Mouse (Mus musculus) midbrain, embryonic 11.5 days (tissue): Measurements from ENCODE around the gene Apon. TPM values are rescaled to one million over a fixed set of nuclear protein-coding genes. Genes with fewer than 3 reads are reported as not detected.
A peak's percentile ranks its signal among the peaks of the same experiment; 100 is the strongest.
"Not testable (repeated sequence)": the region's sequence is repeated elsewhere in the genome, so short reads cannot be mapped to it uniquely, and the experiment has no call there.

ENCODE experiments used
- ATAC-seq: fragments of 200-750 bp; cut with Nextera tagmentation; 2 replicates; pipeline ENCODE4 v1.8.0; 2017; ENCODE audit warnings: moderate TSS enrichment, moderate library complexity; ENCODE audit not compliant: low FRiP score
- DNase-seq: peaks from one replicate; pipeline ENCODE4 v3.0.0; 2015; ENCODE audit warnings: low spot score; ENCODE audit errors: missing footprints
- H3K27ac ChIP-seq: fragments of 300-500 bp; sonication (generic); 2 replicates; pipeline ENCODE4 v1.5.1; 2014; ENCODE audit warnings: low read depth, low read length
- H3K27me3 ChIP-seq: fragments of 300-500 bp; sonication (generic); 2 replicates; pipeline ENCODE4 v1.6.1; 2014; ENCODE audit warnings: mild to moderate bottlenecking, low read length, moderate library complexity, mixed read lengths; ENCODE audit not compliant: control insufficient read depth, insufficient read depth
- H3K36me3 ChIP-seq: fragments of 300-500 bp; sonication (generic); 2 replicates; pipeline ENCODE4 v1.6.1; 2014; ENCODE audit warnings: mild to moderate bottlenecking, low read length, moderate library complexity, mixed read lengths; ENCODE audit not compliant: control insufficient read depth, insufficient read depth
- H3K4me1 ChIP-seq: fragments of 300-500 bp; sonication (generic); 2 replicates; pipeline ENCODE4 v1.6.1; 2014; ENCODE audit warnings: low read length; ENCODE audit not compliant: control insufficient read depth, insufficient read depth
- H3K4me2 ChIP-seq: fragments of 300-500 bp; sonication (generic); 2 replicates; pipeline ENCODE4 v1.6.1; 2014; ENCODE audit warnings: mild to moderate bottlenecking, moderate library complexity
- H3K4me3 ChIP-seq: fragments of 300-500 bp; sonication (generic); 2 replicates; pipeline ENCODE4 v1.5.1; 2014; ENCODE audit warnings: low read depth, low read length
- H3K9ac ChIP-seq: fragments of 300-500 bp; sonication (generic); 2 replicates; pipeline ENCODE4 v1.6.1; 2014; ENCODE audit warnings: low read length
- H3K9me3 ChIP-seq: fragments of 300-500 bp; sonication (generic); 2 replicates; pipeline ENCODE4 v1.6.1; 2016; ENCODE audit warnings: low read length; ENCODE audit not compliant: control insufficient read depth
- WGBS: fragments of 180-500 bp; shearing (Covaris S2); extraction: QIAGEN DNeasy Blood & Tissue Kit; methylation state at CpG from one replicate; pipeline ENCODE4 v1.1.7; 2014; 5-methylcytosine and 5-hydroxymethylcytosine counted together
- polyA plus RNA-seq: library from polyadenylated mRNA; unstranded; fragments of >200 nt; fragmentation: Nextera tagmentation; extraction: Ambion mirVana; gene quantifications from 2 replicates; pipeline ENCODE4 v1.2.1, GENCODE M21; 2014

Apon gene
- polyA plus RNA-seq, 1 experiment from 2014 or later, result 0.22 TPM

DNA sequence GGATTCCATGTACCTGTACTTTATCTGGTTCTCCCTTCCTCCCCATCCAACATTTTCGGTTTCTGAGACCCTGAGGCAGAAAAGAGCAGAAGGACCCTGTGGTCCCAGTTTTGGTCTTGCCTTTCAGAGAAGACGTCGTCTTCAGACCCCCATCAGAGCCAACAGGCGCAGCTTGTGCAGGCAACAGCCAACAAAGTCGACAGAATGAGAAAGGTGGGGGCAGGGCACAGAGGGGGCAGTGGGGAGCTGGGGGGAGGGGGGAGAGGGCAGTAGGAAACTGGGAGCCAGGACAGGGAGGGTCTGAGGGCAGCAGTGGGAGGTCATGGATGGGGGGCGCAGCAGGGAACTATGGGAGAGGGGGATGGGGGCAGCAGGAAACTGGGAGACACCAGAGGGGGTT lies 24.3 kb downstream of the Apon start:
- no peak overlapping the region for H3K9ac ChIP-seq
- H3K27me3 ChIP-seq, result no peaks in the 10 kb centered on the region
- no peak for DNase-seq
- no peak overlapping the region for H3K4me3 ChIP-seq
- WGBS, result 60% methylated on average over 6 of the region's 6 CpGs
- H3K27ac ChIP-seq, result no peak overlapping the region
- H3K4me1 ChIP-seq, result no peaks in the 10 kb centered on the region
- ATAC-seq, result no peak
- no peak overlapping the region for H3K4me2 ChIP-seq
- H3K9me3 ChIP-seq, result no peaks in the 10 kb centered on the region
- peaks cover 5% of the 10 kb centered on the region; the same call in 1 of the 2 replicates for H3K36me3 ChIP-seq

DNA sequence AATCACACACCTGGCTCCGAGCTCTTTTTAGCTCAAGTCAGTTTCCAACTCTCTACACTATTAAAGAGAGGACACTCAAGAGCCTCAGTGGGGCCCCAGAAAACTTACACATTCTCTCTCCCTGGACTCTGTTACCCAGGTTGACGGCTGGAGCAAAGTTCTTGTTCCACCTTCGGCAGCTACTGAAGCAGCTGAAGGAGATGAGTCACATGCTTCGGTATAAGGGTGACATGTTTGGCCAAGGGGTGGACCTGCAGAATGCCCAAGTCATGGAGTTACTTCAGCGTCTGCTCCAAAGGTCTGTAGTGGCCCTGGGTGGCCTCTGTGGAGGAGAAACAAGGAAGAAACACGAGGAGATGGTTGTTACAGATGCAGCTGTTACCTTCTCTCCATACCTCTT lies 27.0 kb downstream of the Apon start:
- no peak overlapping the region for H3K27ac ChIP-seq
- no peaks in the 10 kb centered on the region for H3K4me1 ChIP-seq
- H3K27me3 ChIP-seq, result no peaks in the 10 kb centered on the region
- H3K9ac ChIP-seq, result no peak overlapping the region
- DNase-seq, result no peak
- no peak overlapping the region for H3K4me3 ChIP-seq
- 87% methylated on average over 6 of the region's 6 CpGs for WGBS
- no peak for ATAC-seq
- peaks cover 11% of the 10 kb centered on the region; the same call in 1 of the 2 replicates for H3K36me3 ChIP-seq
- H3K9me3 ChIP-seq, result no peaks in the 10 kb centered on the region
- H3K4me2 ChIP-seq, result no peak overlapping the region

DNA sequence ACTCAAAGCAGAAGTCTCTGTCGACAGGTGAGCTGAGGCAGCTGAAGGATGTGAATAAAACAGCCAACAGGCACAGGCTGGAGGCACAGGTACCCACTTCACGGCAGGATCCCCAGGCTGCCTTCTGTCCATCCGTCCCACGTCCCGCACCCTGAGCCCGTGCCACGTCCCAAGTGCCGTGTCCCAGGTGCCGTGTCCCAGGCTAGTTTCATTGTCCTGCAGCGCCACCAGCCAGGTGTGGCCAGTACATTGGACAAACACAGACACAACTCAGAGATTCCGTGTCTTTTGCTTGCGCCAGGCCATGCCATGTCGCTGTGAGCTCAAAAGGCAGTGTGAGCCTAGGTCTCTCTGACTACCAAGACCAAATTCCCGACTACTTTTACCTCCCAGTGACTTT lies 27.8 kb downstream of the Apon start:
- DNase-seq, result no peak
- peaks cover 14% of the 10 kb centered on the region; the same call in 1 of the 2 replicates for H3K36me3 ChIP-seq
- H3K4me1 ChIP-seq, result no peaks in the 10 kb centered on the region
- H3K4me3 ChIP-seq, result no peak overlapping the region
- 92% methylated on average over 14 of the region's 14 CpGs for WGBS
- no peaks in the 10 kb centered on the region for H3K9me3 ChIP-seq
- no peak for ATAC-seq
- no peak overlapping the region for H3K9ac ChIP-seq
- H3K27ac ChIP-seq, result no peak overlapping the region
- H3K27me3 ChIP-seq, result no peaks in the 10 kb centered on the region
- H3K4me2 ChIP-seq, result no peak overlapping the region

DNA sequence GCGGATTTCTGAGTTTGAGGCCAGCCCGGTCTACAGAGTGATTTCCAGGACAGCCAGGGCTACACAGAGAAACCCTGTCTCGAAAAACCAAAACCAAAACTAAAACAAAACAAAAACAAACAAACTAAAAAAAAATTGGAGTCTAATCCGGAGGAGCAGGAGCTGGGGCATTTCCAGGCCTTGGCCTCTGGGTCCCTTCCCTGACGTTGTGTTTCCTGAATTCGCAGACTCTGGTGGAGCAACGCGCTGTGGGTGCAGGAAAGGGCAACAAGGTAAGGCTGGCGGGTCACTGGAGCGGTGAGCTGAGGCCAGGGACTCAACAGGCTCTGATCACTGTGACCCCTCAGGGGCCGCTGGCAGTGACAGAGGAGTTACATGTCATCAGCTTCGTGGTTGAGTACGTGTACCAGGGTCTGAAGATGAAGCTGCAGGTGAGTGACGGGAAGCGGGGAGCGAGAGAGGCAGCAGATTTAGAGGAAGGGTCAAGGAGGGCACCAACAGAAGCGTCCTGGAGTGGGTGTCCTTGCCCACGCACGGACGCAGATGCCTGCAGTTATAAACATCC lies 29.1 kb downstream of the Apon start:
- Histone ChIP-seq H3K27me3 (no peaks in the 10 kb centered on the region), H3K27ac (no peak overlapping the region), H3K4me3 (no peak overlapping the region), H3K36me3 (peaks cover 14% of the 10 kb centered on the region; the same call in 1 of the 2 replicates), H3K4me1 (no peaks in the 10 kb centered on the region), H3K9me3 (no peaks in the 10 kb centered on the region), H3K9ac (no peak overlapping the region), H3K4me2 (no peak overlapping the region)
- DNase-seq (no peak), ATAC-seq (no peak)
- 94% methylated on average over 20 of the region's 20 CpGs for WGBS

DNA sequence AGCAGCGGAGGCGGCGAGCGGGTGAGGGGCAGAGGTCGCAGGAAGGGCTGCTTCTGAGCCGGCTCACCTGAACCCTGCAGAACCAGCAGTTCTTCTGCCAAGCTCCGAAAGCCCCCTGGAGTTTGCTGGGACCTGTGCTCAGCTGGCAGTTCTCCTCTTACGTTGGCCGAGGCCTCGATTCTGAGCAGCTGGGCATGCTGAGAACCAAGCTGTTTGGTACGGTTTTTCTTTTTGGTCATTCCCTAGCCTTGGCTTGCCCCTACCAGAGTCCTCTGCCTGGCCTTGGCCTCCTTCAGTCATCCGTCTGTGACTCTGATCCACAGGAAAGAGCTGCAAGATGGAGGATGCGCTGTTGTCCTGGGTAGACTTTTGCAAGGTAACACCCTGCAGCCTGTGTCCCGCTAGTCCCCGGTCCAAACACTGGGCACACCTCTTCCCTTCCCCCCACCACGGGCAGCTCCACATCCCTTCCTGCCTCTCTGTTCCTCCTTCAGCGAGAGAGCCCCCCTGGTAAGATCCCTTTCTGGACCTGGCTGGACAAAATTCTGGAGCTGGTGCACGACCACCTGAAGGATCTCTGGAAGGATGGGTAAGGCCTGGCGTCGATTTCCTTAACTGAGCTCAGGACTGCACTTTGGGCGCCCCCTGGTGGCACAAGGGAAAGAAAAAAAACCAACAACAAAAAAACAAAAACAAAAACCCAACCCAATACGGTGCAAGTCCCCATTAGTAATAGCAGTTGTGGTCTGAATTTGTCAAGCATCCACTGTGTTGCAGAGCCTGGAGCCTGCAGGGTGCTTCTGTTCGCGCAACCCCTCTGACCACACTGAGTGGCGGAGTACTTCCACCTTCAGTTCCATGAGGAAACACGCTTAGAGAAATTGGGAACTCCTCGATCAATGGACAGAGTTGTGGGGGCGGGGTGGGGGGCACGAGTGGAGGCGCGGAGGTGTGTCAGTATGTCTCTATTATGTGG lies 30.0 kb downstream of the Apon start:
- H3K4me3 ChIP-seq, result no peak overlapping the region
- H3K9me3 ChIP-seq, result no peaks in the 10 kb centered on the region
- ATAC-seq (peak; percentile 35; the same call in 1 of the 2 replicates), DNase-seq (peak; percentile 96)
- H3K4me1 ChIP-seq, result no peaks in the 10 kb centered on the region
- H3K4me2 ChIP-seq, result no peak overlapping the region
- peaks cover 11% of the 10 kb centered on the region; the same call in 1 of the 2 replicates for H3K36me3 ChIP-seq
- no peak overlapping the region for H3K27ac ChIP-seq
- H3K27me3 ChIP-seq, result no peaks in the 10 kb centered on the region
- WGBS, result 66% methylated on average over 31 of the region's 31 CpGs
- H3K9ac ChIP-seq, result peak overlapping the region; percentile 12; the same call in 1 of the 2 replicates

DNA sequence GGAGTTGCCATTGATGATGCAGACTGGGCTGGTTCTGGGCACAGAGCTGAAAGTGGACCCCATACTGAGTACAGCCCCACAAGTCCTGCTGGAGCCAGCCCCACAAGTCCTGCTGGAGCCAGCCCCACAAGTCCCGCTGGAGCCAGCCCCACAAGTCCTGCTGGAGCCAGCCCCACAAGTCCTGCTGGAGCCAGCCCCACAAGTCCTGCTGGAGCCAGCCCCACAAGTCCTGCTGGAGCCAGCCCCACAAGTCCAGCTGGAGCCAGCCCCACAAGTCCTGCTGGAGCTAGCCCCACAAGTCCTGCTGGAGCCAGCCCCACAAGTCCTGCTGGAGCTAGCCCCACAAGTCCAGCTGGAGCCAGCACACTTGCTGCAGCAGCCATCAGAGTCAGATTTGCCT lies 36.7 kb downstream of the Apon start:
- ATAC-seq, H3K9ac ChIP-seq, DNase-seq, H3K36me3 ChIP-seq, H3K27ac ChIP-seq, H3K9me3 ChIP-seq, H3K4me1 ChIP-seq, H3K4me2 ChIP-seq, H3K4me3 ChIP-seq, H3K27me3 ChIP-seq: not testable (repeated sequence)
- 58% methylated on average over 1 of the region's 1 CpGs for WGBS

DNA sequence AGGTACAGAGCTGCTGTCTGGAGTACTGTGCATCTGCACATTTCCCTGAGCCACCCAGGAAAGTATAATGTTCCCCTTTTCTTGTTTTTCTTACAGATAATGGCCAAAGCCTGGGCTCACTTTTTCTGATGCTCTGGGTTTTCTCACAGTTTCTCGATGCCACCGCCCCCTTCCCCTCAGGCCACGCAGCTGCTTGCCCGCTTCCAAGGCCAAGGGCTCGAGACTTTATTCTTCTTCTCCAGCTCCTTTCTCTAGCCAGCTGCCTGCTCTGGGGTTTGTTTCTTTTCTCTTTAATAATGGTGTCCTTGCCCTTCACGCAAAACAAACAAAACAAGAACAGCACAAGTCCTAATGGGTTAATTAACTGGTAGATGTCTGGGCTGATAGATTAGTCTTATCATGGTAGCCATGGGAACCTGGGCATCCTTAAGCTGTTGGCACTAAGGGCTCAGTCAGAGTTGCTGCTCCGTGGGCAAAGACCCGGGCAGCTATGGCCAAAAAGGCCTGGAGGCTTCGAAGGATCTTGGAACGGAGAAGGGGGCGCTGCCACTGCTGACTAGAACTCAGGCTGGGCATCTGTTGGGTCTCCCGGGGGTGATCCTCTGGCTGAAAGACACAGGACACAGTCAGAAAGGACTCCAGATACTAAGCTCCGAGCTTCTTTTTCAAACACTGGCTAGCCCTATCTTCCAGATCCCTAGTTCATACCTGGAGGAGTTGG lies 42.6 kb downstream of the Apon start:
- no peak for DNase-seq
- no peaks in the 10 kb centered on the region for H3K36me3 ChIP-seq
- 82% methylated on average over 13 of the region's 13 CpGs for WGBS

DNA sequence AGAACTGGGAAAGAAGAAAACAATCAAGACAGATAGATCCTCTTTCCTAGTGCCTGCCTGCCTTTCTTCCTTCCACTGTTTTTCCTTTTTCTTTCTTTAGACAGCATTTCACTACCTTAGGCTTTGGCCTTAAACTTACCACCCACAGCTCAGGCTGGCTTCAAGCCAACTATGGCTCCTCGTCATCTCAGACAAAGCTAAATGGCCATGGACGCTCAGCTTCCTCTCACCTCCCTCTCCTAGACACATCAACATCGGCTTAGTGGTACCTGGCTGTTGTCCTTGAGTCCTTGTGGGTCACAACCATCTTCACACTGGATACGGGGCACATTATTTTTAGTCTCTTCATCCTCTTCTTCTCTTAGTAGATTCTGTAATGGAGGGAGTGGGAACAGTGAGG lies 43.3 kb downstream of the Apon start:
- Histone ChIP-seq H3K27me3 (no peaks in the 10 kb centered on the region), H3K4me1 (peaks cover 1% of the 10 kb centered on the region), H3K36me3 (no peaks in the 10 kb centered on the region), H3K9ac (no peak overlapping the region), H3K27ac (no peak overlapping the region), H3K4me3 (no peak overlapping the region), H3K9me3 (no peaks in the 10 kb centered on the region), H3K4me2 (no peak overlapping the region)
- ATAC-seq (no peak), DNase-seq (no peak)
- WGBS, result 93% methylated on average over 4 of the region's 4 CpGs

More for the DNA sequence above, 42.6 kb downstream of the Apon start:
- no peaks in the 10 kb centered on the region for H3K9me3 ChIP-seq
- H3K9ac ChIP-seq, result no peak overlapping the region
- no peak overlapping the region for H3K4me2 ChIP-seq
- no peak overlapping the region for H3K4me3 ChIP-seq
- ATAC-seq, result no peak
- H3K4me1 ChIP-seq, result no peaks in the 10 kb centered on the region
- no peaks in the 10 kb centered on the region for H3K27me3 ChIP-seq
- no peak overlapping the region for H3K27ac ChIP-seq
